Mouse (Mus musculus) layer of hippocampus, adult 11-12 months (tissue): ENCODE measurements around the gene Nfkbia.
A peak's percentile ranks its signal among the peaks of the same experiment; 100 is the strongest.

Source experiments
- DNase-seq: peaks from one replicate; pipeline ENCODE4 v3.0.0; 2022; ENCODE audit warnings: low spot score

Nfkbia gene

GRCm38 (mm10) chr12:55465401-55465983 lies 27.0 kb downstream of the Nfkbia start:
- no peak for DNase-seq

GRCm38 (mm10) chr12:55464846-55465361 lies 27.5 kb downstream of the Nfkbia start:
- DNase-seq: no peak

DNA sequence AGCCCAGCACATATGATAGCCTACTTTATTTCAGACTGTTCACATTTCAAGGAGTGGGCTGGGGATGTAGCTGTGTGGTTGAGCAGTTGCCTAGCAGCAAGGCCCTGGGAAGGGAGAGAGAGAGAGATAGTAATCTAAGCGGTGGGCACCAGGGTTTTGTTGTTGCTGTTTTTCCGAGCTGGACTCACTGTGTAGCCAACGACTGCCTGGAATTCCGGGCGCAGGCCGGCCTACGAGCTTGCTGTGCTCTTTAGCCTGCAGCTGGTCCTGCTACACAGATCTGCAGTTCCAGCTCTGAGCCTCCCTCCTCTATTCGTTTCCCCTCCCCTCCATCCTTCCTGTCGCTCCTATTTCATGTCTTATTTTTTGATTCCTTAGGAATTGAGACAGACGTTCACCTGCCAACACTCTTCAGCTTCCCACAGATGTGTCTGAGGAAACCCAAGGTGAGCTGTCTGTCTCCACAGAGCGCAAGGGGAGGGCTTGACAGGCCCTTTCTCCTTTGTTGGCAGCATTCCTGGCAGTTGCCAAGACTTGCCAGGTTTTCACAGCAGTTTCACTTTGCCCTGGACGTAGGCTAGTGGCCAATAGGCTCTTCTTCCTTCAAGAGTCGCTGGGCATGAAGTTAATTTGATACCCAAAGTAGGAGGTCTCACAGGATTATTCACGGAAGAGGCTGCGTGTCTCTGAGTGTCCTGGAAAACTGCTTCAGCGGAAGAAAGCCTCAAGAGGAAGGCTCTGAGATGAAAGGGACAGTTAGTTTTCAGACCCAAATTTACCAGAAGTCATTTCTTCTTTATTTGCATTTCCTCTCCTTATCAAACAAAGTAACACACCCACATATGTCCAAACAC lies 28.2 kb downstream of the Nfkbia start:
- peak; percentile 47 for DNase-seq

DNA sequence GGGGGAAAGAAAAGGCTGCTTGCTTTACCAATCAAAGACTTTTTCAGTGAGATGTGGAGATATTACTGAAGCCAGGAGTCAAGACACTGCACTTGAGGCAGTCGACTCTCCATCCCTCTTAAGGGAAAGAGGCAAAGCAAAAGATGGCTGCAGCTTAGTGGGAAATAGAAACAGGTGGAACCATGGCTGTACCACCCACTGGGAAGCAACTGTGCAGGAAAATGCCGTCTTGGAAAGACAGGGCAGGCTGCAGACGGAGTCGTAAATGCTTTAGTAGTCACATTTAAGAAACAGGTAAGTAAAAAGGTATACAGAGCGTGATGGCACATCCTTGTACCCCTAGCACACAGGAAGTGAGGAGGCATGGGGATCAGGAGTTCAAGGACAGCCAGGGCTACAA lies 29.4 kb downstream of the Nfkbia start:
- no peak for DNase-seq

- no peak for DNase-seq
These were observed 30.0 kb downstream of the Nfkbia start for GRCm38 (mm10) chr12:55462456-55462855.

GRCm38 (mm10) chr12:55461767-55462166 lies 30.7 kb downstream of the Nfkbia start:
- no peak for DNase-seq

DNA sequence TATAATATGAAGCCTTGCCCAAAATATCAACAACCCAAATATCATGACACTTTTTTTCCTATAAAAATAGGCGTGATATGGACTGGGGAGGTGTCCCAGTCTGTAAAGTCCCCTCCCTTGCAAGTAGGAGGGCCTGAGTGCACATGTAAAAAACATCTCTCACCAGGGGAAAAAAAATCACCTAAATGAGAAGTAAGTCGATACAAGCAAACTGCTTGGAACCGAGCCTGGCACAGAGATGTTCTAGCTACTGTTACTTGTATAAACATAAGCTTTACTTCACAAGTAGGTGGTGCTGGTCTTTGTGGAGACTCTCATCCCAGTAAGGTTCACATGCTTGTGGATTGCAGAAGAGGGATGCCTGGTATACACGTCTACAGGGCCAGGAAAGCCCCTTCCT lies 31.5 kb downstream of the Nfkbia start:
- no peak for DNase-seq

DNA sequence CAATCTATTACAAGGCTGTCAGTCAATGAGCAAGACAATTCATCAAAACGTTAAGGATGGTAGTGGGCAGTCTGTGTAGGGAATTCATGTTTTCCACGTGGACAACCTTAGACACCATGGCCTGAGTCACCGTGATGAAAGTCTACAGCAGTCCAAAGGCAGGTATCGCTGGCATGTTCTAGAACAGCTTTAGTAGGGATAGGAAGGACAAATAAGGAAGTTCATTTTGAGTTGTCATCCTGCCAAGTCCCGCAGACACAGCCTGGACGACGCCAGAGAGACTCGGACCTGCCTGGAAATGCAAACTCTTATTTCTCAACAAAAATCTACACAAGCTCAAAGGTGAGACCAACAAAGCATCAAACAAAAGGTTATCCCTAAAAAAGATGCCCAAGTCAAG lies 32.7 kb downstream of the Nfkbia start:
- DNase-seq: no peak

GRCm38 (mm10) chr12:55456893-55457292 lies 35.6 kb downstream of the Nfkbia start:
- no peak for DNase-seq

GRCm38 (mm10) chr12:55456136-55456535 lies 36.3 kb downstream of the Nfkbia start:
- DNase-seq: no peak

DNA sequence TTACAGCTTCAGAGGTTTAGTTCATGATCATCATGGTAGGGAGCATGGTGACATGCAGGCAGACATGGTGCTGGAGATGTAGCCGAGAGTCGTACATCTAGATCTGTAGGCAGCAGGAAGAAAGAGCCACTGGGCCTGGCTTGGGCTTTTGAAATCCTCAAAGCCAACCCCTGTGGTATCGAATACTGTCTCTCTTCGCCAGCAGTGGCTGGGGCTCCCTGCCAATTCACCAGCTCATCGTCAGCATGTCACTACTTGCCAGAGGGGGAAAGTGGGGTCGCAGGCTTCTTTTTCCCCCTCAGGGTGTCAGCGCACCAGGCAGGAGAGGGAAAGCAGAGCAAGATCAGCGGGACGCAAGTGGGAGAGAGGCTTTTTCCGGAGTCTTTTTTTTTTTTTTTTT lies 37.2 kb downstream of the Nfkbia start:
- DNase-seq: no peak

DNA sequence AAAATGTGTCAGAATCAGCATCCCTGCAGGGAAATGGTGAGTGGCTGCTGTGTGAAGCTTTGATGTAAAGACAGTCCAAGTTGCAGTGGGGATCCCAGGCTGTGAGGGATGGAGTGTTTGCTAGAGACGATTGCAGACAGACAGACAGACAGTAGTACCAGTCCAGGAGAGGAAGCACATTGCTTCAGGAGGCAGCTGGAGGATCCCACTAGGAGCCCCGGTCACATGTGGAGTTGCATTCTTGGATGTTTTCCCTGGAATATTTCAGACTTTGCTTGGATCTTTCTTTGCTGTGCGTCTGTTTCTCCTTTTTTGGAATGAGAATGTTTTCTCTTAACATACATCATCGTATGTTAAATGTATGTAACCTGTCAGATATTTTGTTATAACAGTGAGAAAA lies 38.5 kb downstream of the Nfkbia start:
- DNase-seq: no peak

GRCm38 (mm10) chr12:55452839-55453238 lies 39.6 kb downstream of the Nfkbia start:
- no peak for DNase-seq

- DNase-seq: no peak
These were observed 42.0 kb downstream of the Nfkbia start for GRCm38 (mm10) chr12:55450421-55450820.

DNA sequence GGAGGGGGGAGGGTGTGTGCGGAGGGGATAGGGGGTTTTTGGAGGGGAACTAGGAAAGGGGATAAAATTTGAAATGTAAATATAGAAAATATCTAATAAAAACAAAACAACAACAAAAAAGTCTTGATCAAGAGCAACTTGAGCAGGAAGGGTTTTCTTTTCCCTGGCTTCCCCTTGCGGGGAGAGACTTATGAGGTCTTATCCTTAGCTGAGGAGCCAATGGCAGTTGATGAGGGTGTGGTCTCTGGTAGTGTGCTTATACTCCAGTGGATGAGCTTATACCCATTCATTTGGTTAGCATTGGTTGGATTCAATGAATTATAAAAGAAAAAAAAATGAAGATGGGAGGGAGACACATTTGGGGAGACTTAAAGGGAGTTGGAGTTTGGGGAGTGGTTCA lies 43.4 kb downstream of the Nfkbia start:
- no peak for DNase-seq

- no peak for DNase-seq
These were observed 44.0 kb downstream of the Nfkbia start for GRCm38 (mm10) chr12:55448457-55448856.

- DNase-seq: no peak
These were observed 45.1 kb downstream of the Nfkbia start for GRCm38 (mm10) chr12:55447396-55447760.

DNA sequence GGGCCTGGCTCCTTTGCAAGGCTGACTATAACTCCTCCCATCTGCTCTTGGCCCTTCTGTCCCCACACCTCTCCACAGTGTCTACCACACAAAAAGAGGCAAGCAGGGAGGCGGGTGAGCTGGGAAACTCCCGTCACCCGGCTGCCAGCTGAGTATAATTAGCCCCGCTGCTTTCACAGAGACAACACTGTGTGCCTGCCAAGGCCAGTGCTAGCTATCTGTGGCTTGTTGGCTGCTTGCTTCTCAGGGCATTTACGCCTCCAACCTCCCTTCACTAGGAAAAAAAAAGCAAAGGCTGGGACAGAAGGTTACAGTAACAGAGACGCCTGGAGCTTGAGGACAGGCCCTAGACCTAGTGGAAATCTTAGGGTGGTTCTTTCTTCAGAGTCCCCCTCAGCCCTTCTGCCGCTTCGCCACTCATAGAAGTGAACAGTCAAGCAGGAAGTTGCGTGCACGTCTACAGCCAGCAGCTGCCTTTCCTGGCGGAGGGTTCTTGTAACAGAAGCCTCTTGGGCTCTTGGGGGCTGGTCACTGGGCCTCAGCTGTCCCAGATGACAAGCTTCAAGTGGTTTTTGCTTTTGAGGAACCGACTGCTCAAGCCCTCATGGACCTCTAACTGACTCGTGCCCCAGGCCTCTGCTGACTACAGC lies 45.6 kb downstream of the Nfkbia start:
- DNase-seq: peak; percentile 89

- DNase-seq: no peak
These were observed 46.1 kb downstream of the Nfkbia start for GRCm38 (mm10) chr12:55446366-55446745.

GRCm38 (mm10) chr12:55445583-55445982 lies 46.9 kb downstream of the Nfkbia start:
- no peak for DNase-seq

DNA sequence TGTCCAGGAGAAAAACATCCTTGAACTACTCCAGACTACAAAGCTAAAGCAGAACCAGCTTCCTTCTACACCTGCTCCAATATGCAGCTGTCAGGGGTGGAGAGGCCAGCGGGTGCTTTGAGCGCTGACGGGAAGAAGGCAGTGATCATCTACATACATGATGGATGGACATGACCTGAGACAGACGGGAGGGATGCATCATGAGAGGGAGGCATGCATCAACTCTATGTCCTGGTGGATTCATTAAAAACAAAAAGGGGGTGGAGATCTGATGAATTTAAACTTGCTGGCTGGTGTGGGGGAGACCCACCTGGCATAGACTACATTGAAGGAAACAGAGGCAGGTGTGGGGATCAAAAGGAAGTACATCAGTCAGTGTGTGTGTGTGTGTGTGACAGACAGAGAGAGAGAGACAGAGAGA lies 48.4 kb downstream of the Nfkbia start:
- no peak for DNase-seq

- DNase-seq: peak; percentile 59
These were observed 49.3 kb downstream of the Nfkbia start for GRCm38 (mm10) chr12:55442861-55443850.
